ENCODE assay signal across 8 mouse cellular contexts in the genomic region with DNA sequence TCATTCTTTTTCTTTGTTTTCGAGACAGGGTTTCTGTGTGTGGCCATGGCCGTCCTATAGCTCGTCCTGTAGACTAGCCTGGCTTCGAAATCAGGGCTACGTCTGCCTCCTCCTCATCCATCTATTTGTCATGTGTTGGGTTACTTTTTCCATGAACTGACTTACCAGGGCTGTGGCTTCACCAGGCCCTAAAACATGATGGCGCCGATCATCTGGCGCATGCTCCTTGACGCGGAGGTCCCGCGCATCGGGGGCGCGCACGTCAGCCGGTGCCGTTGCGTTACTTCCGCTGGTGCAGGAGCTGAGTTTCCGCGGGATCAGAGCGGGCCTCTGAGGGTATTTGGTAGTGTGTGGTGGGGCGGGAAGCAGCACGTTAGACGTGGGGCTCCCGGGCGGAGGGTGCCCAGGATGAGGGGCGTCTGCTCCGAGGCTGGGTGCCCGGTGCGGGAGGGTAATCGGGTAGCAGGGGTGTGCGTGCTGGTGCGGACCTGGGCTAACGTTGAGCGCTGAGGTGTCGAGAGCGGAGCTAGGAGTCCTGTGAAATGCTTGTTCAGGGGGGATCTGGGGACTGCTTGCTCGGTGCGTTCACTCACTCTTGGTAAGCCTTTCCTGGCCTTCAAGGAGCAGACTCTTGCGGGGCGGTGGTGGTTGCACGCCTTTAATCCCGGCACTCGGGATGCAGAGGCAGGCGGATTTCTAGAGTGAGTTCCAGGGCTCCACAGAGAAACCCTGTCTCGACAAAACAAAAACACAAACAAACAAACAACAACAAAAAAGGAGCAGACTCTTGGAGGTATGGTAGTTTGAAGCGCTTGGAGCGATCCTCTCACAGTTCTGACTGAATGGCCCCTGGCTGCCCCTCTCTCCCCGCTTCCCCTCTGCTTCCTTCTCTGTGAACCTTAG. TPM values are rescaled to one million over a fixed set of nuclear protein-coding genes. Genes with fewer than 3 reads are reported as not detected.
DNase-seq lines count a peak whose midpoint lies in the region; ATAC-seq and TF ChIP-seq lines count a peak whose summit lies in the region.
"Not testable (repeated sequence)": the region's sequence is repeated elsewhere in the genome, so short reads cannot be mapped to it uniquely, and the experiment has no call there.

A gene (minus strand): TSS at position 226 of the 903 bp plus-strand sequence.

- TF ChIP-seq RAD21 in CH12.LX (IDR thresholded peaks at IDR 0.05; ENCODE audit: low read depth, low read length) = not testable (repeated sequence)

- peak within 1 kb of the TSS; percentile 66; the same call in 1 of the 2 replicates for H3K4me2 ChIP-seq in CH12.LX (ENCODE audit: insufficient read depth, low read depth, poor library complexity, severe bottlenecking)
- H3K4me2 ChIP-seq in heart, embryonic 16.5 days (ENCODE audit: low read depth, low read length) = peak within 1 kb of the TSS; percentile 56
- peak within 1 kb of the TSS; percentile 38 for H3K4me2 ChIP-seq in kidney, postnatal 0 days (ENCODE audit: low read length)
- H3K4me2 ChIP-seq in liver, embryonic 11.5 days = peak within 1 kb of the TSS; percentile 61
- H3K4me2 ChIP-seq in midbrain, embryonic 15.5 days = peak within 1 kb of the TSS; percentile 47
- peak within 1 kb of the TSS; percentile 47 for H3K4me2 ChIP-seq in stomach, embryonic 16.5 days (ENCODE audit: low read depth, low read length)

- in situ Hi-C loops in CH12.LX (cut with MboI; ENCODE audit: low pct_ligation_motif_present, low pct_unique_long_range_greater_than_20kb, low sequenced_read_pairs) = not testable (repeated sequence)

- peak; percentile 90 for ATAC-seq in erythroid progenitor cell, adult 5-6 weeks (replicated peaks; ENCODE audit: low FRiP score, poor library complexity, severe bottlenecking)
- ATAC-seq in heart, embryonic 16.5 days (replicated peaks; ENCODE audit: extremely low read depth, insufficient read depth, low FRiP score) = peak; percentile 71
- peak; percentile 73 for ATAC-seq in kidney, postnatal 0 days (replicated peaks; ENCODE audit: low FRiP score, low read depth)
- ATAC-seq in liver, embryonic 11.5 days (replicated peaks; ENCODE audit: low FRiP score) = peak; percentile 82
- peak; percentile 52 for ATAC-seq in midbrain, embryonic 15.5 days (replicated peaks)
- ATAC-seq in stomach, embryonic 16.5 days (ENCODE audit: insufficient read depth, low FRiP score) = peak; percentile 78; the same call in 1 of the 2 replicates

- not testable (repeated sequence) for H3K36me3 ChIP-seq in CH12.LX (replicated peaks in 1 of 2; ENCODE audit: control insufficient read depth in 1 of 2, insufficient read depth in 1 of 2, low read length in 1 of 2); heart, embryonic 16.5 days (ENCODE audit: control insufficient read depth, insufficient read depth); kidney, postnatal 0 days (ENCODE audit: insufficient read depth, low read length); liver, embryonic 11.5 days (ENCODE audit: control insufficient read depth, insufficient read depth, low read length); midbrain, embryonic 15.5 days (replicated peaks); stomach, embryonic 16.5 days (ENCODE audit: control insufficient read depth, insufficient read depth, low read length)

- dilution Hi-C loops in CH12.LX (cut with MboI; ENCODE audit: extremely low pct_ligation_motif_present, extremely low pct_unique_long_range_greater_than_20kb, low sequenced_read_pairs) = not testable (repeated sequence)

- peaks cover 18% of the 10 kb centered on the region for H3K79me2 ChIP-seq in CH12.LX (replicated peaks; ENCODE audit: control insufficient read depth, extremely low read depth, insufficient read depth, poor library complexity, severe bottlenecking)

- H3K9me3 ChIP-seq in CH12.LX (replicated peaks; ENCODE audit: low read length); heart, embryonic 16.5 days (replicated peaks; ENCODE audit: control insufficient read depth, low read length); kidney, postnatal 0 days (replicated peaks; ENCODE audit: low read length); liver, embryonic 11.5 days (ENCODE audit: control insufficient read depth, low read length); midbrain, embryonic 15.5 days; stomach, embryonic 16.5 days (replicated peaks; ENCODE audit: control insufficient read depth, low read length): not testable (repeated sequence)

- H3K4me3 ChIP-seq in CH12.LX (replicated peaks in 1 of 3; ENCODE audit: low read depth in 2 of 3, low read length in 2 of 3, poor library complexity in 1 of 3) = peak within 1 kb of the TSS; percentile 42 to 76 (median 51)
- H3K4me3 ChIP-seq in brown adipose tissue, adult 24 weeks (ENCODE audit: insufficient read depth, low read depth, low read length) = peak within 1 kb of the TSS; percentile 65
- peak within 1 kb of the TSS; percentile 46 for H3K4me3 ChIP-seq in heart, embryonic 16.5 days (ENCODE audit: low read length)
- H3K4me3 ChIP-seq in kidney, postnatal 0 days (replicated peaks; ENCODE audit: low read depth, low read length) = peak within 1 kb of the TSS; percentile 29
- peak within 1 kb of the TSS; percentile 51 for H3K4me3 ChIP-seq in liver, embryonic 11.5 days (ENCODE audit: low read depth, low read length)
- peak within 1 kb of the TSS; percentile 37 for H3K4me3 ChIP-seq in midbrain, embryonic 15.5 days
- H3K4me3 ChIP-seq in stomach, embryonic 16.5 days (replicated peaks; ENCODE audit: low read length) = peak within 1 kb of the TSS; percentile 40

- 5% methylated on average over 31 of the region's 51 CpGs for WGBS in heart, embryonic 16.5 days
- WGBS in kidney, postnatal 0 days = 6% methylated on average over 25 of the region's 51 CpGs
- WGBS in liver, embryonic 11.5 days = 5% methylated on average over 33 of the region's 51 CpGs
- 4% methylated on average over 39 of the region's 51 CpGs for WGBS in midbrain, embryonic 15.5 days
- 4% methylated on average over 25 of the region's 51 CpGs for WGBS in stomach, embryonic 16.5 days

- peak within 1 kb of the TSS; percentile 98 for H3K9ac ChIP-seq in CH12.LX (ENCODE audit: insufficient read depth, low read depth)
- peak within 1 kb of the TSS; percentile 54 for H3K9ac ChIP-seq in heart, embryonic 16.5 days (ENCODE audit: low read length)
- H3K9ac ChIP-seq in kidney, postnatal 0 days (ENCODE audit: low read depth, low read length) = not testable (repeated sequence)
- H3K9ac ChIP-seq in liver, embryonic 11.5 days (ENCODE audit: low read depth, low read length) = peak within 1 kb of the TSS; percentile 57
- H3K9ac ChIP-seq in midbrain, embryonic 15.5 days = peak within 1 kb of the TSS; percentile 41; the same call in 1 of the 2 replicates
- H3K9ac ChIP-seq in stomach, embryonic 16.5 days (ENCODE audit: low read length) = peak within 1 kb of the TSS; percentile 50; the same call in 1 of the 2 replicates

- H3K4me1 ChIP-seq in CH12.LX (ENCODE audit: control insufficient read depth in 1 of 2, insufficient read depth in 2 of 2); brown adipose tissue, adult 24 weeks (ENCODE audit: control insufficient read depth, insufficient read depth, insufficient read length, low read length); heart, embryonic 16.5 days (ENCODE audit: control insufficient read depth, insufficient read depth, low read length); kidney, postnatal 0 days (replicated peaks; ENCODE audit: insufficient read depth, low read length); liver, embryonic 11.5 days (replicated peaks; ENCODE audit: control insufficient read depth, insufficient read depth, low read length); midbrain, embryonic 15.5 days; stomach, embryonic 16.5 days (ENCODE audit: control insufficient read depth, insufficient read depth, low read length): not testable (repeated sequence)

- peak; percentile 64 for TF ChIP-seq POLR2A in CH12.LX (IDR thresholded peaks at IDR 0.05; ENCODE audit: low read depth, low read length)

- DNase-seq in CH12.LX (ENCODE audit: extremely low read depth) = peak; percentile 43
- peak; percentile 28 for DNase-seq in kidney, postnatal 0 days (ENCODE audit: low spot score)
- DNase-seq in liver, embryonic 11.5 days (ENCODE audit: low spot score) = peak; percentile 46

- peak within 1 kb of the TSS; percentile 85 for H3K27ac ChIP-seq in CH12.LX (ENCODE audit: insufficient read depth, low read depth)
- H3K27ac ChIP-seq in brown adipose tissue, adult 24 weeks (replicated peaks; ENCODE audit: low read depth, low read length) = peak within 1 kb of the TSS; percentile 43; the same call in 1 of the 2 replicates
- H3K27ac ChIP-seq in heart, embryonic 16.5 days (ENCODE audit: low read length); stomach, embryonic 16.5 days (ENCODE audit: low read length): not testable (repeated sequence)
- 0 out of 2 replicates have a peak within 1 kb of the TSS, but pooled peaks have one; percentile 50 for H3K27ac ChIP-seq in kidney, postnatal 0 days
- peak within 1 kb of the TSS; percentile 62; the same call in 1 of the 2 replicates for H3K27ac ChIP-seq in liver, embryonic 11.5 days (ENCODE audit: low read depth, low read length)
- peak within 1 kb of the TSS; percentile 81 for H3K27ac ChIP-seq in midbrain, embryonic 15.5 days

- not testable (repeated sequence) for H3K27me3 ChIP-seq in CH12.LX (replicated peaks); heart, embryonic 16.5 days (ENCODE audit: control insufficient read depth, insufficient read depth, low read length); kidney, postnatal 0 days (ENCODE audit: insufficient read depth, low read length); liver, embryonic 11.5 days (replicated peaks; ENCODE audit: control insufficient read depth, insufficient read depth, low read length); midbrain, embryonic 15.5 days (replicated peaks); stomach, embryonic 16.5 days (ENCODE audit: control insufficient read depth, insufficient read depth, low read length)

- not testable (repeated sequence) for TF ChIP-seq CTCF in CH12.LX (conservative IDR thresholded peaks at IDR 0.05 in 1 of 2, IDR thresholded peaks at IDR 0.05 in 1 of 2; ENCODE audit: low read depth in 2 of 2, low read length in 2 of 2); kidney, postnatal 0 days (IDR thresholded peaks at IDR 0.05; ENCODE audit: low read depth)

- TF ChIP-seq EP300 in CH12.LX (IDR thresholded peaks at IDR 0.05; ENCODE audit: low read length) = not testable (repeated sequence)

RNA-seq across cellular contexts. Expression of the gene that starts here (rescaled TPM):
- total RNA-seq in CH12.LX (2012; rRNA removed) (3.8 and 4.5 TPM in 2 replicates), CH12.LX (2014; rRNA removed) (5.4 and 5.7 TPM in 2 replicates)
- 8.2 and 8.8 TPM in 2 replicates for polyA plus RNA-seq in CH12.LX (2012; ENCODE audit: insufficient read length, low read depth)
- 3.3 and 6.7 TPM in 2 replicates for polyA plus RNA-seq in brown adipose tissue, adult 24 weeks (2012; ENCODE audit: insufficient read depth, insufficient read length, missing spikeins)
- 0.36 TPM in 1 of 2 replicates, not detected in the other for total RNA-seq in erythroid progenitor cell, adult 5-6 weeks (2015; ENCODE audit: low replicate concordance)
- total RNA-seq in erythroid progenitor cell, adult 5-6 weeks (2017; ENCODE audit: low replicate concordance) = 0.39 TPM in 1 of 2 replicates, not detected in the other
- polyA plus RNA-seq in heart, embryonic 16.5 days (2015; fragmentation: Nextera tagmentation; extraction: Ambion mirVana) = 8.1 and 8.2 TPM in 2 replicates
- polyA plus RNA-seq in kidney, postnatal 0 days (2015; fragmentation: Nextera tagmentation; extraction: Ambion mirVana) = 8.8 and 9.1 TPM in 2 replicates
- 4.7 and 5.2 TPM in 2 replicates for polyA plus RNA-seq in liver, embryonic 11.5 days (2014; fragmentation: Nextera tagmentation; extraction: Ambion mirVana)
- polyA plus RNA-seq in midbrain, embryonic 15.5 days (2015; fragmentation: Nextera tagmentation; extraction: Ambion mirVana) = 204 and 208 TPM in 2 replicates
- polyA plus RNA-seq in stomach, embryonic 16.5 days (2015; fragmentation: Nextera tagmentation; extraction: Ambion mirVana) = 20.3 and 21.7 TPM in 2 replicates

Comparison
In these comparisons a context has a peak if more than half of its experiments do, and no peak if none do; other contexts are left out.
1. Peak in ATAC-seq in erythroid progenitor cell, adult 5-6 weeks; RNA of the gene not detected or under 1 TPM.